In genomic region chr19:8774951-8775421, GRCm38 (mm10) we compare ENCODE assay signal across 8 mouse cellular contexts. TPM values are rescaled to one million over a fixed set of nuclear protein-coding genes. Genes with fewer than 3 reads are reported as not detected.
DNase-seq lines count a peak whose midpoint lies in the region; ATAC-seq and TF ChIP-seq lines count a peak whose summit lies in the region.

No protein-coding gene starts in this region.

- peak overlapping the region; percentile 87 for H3K4me3 ChIP-seq in heart, embryonic 11.5 days (ENCODE audit: low read depth, low read length)
- peak overlapping the region; percentile 92 for H3K4me3 ChIP-seq in E14TG2a.4 (replicated peaks; ENCODE audit: low read length)
- peak overlapping the region; percentile 74 for H3K4me3 ChIP-seq in embryonic facial prominence, embryonic 11.5 days (ENCODE audit: low read depth, low read length)
- H3K4me3 ChIP-seq in intestine, embryonic 15.5 days (replicated peaks) = peak overlapping the region; percentile 59
- peak overlapping the region; percentile 64 for H3K4me3 ChIP-seq in midbrain, embryonic 14.5 days (replicated peaks; ENCODE audit: low read depth, low read length)

- peak overlapping the region; percentile 99 for H3K27ac ChIP-seq in heart, embryonic 11.5 days (ENCODE audit: low read depth, low read length)
- peak overlapping the region; percentile 94 for H3K27ac ChIP-seq in embryonic facial prominence, embryonic 11.5 days (replicated peaks; ENCODE audit: low read depth, low read length)
- H3K27ac ChIP-seq in intestine, embryonic 15.5 days = peak overlapping the region; percentile 100
- H3K27ac ChIP-seq in midbrain, embryonic 14.5 days (replicated peaks; ENCODE audit: low read depth, low read length) = peak overlapping the region; percentile 99

- H3K4me2 ChIP-seq in heart, embryonic 11.5 days = peak overlapping the region; percentile 99
- H3K4me2 ChIP-seq in embryonic facial prominence, embryonic 11.5 days (ENCODE audit: low read depth, low read length) = peak overlapping the region; percentile 99
- H3K4me2 ChIP-seq in intestine, embryonic 15.5 days (replicated peaks) = peak overlapping the region; percentile 90
- peak overlapping the region; percentile 100 for H3K4me2 ChIP-seq in midbrain, embryonic 14.5 days (ENCODE audit: low read length)

- no peaks in the 10 kb centered on the region for H3K9me3 ChIP-seq in heart, embryonic 11.5 days (replicated peaks; ENCODE audit: control insufficient read depth, low read length)
- no peaks in the 10 kb centered on the region for H3K9me3 ChIP-seq in E14TG2a.4 (ENCODE audit: low read length)
- no peaks in the 10 kb centered on the region for H3K9me3 ChIP-seq in embryonic facial prominence, embryonic 11.5 days (replicated peaks; ENCODE audit: control insufficient read depth, low read length)
- no peaks in the 10 kb centered on the region for H3K9me3 ChIP-seq in intestine, embryonic 15.5 days
- H3K9me3 ChIP-seq in midbrain, embryonic 14.5 days (ENCODE audit: control insufficient read depth, low read length) = no peaks in the 10 kb centered on the region

- no peak for TF ChIP-seq CTCF in E14TG2a.4 (conservative IDR thresholded peaks at IDR 0.05; ENCODE audit: low read length)

- H3K4me1 ChIP-seq in heart, embryonic 11.5 days (ENCODE audit: control insufficient read depth, insufficient read depth, low read length) = peaks cover 17% of the 10 kb centered on the region
- peaks cover 54% of the 10 kb centered on the region for H3K4me1 ChIP-seq in E14TG2a.4 (replicated peaks; ENCODE audit: low read depth, low read length)
- no peaks in the 10 kb centered on the region; the same call in 1 of the 2 replicates for H3K4me1 ChIP-seq in embryonic facial prominence, embryonic 11.5 days (ENCODE audit: control insufficient read depth, insufficient read depth, low read length)
- H3K4me1 ChIP-seq in intestine, embryonic 15.5 days (replicated peaks) = peaks cover 22% of the 10 kb centered on the region
- H3K4me1 ChIP-seq in midbrain, embryonic 14.5 days (ENCODE audit: control insufficient read depth, insufficient read depth, low read length) = peaks cover 34% of the 10 kb centered on the region

- no peak for DNase-seq in heart, postnatal 10 days
- DNase-seq in embryonic facial prominence, embryonic 11.5 days (ENCODE audit: low spot score) = no peak
- no peak for DNase-seq in midbrain, embryonic 14.5 days
- no peak for DNase-seq in cerebellum, postnatal 10 days

- intact Hi-C loops in heart, postnatal 10 days (cut with DNase I) = no loop called here

- H3K9ac ChIP-seq in heart, embryonic 11.5 days (ENCODE audit: low read depth, low read length) = peak overlapping the region; percentile 96
- peak overlapping the region; percentile 96 for H3K9ac ChIP-seq in embryonic facial prominence, embryonic 11.5 days (replicated peaks; ENCODE audit: low read length)
- peak overlapping the region; percentile 84 for H3K9ac ChIP-seq in intestine, embryonic 15.5 days
- H3K9ac ChIP-seq in midbrain, embryonic 14.5 days (replicated peaks; ENCODE audit: low read length) = peak overlapping the region; percentile 78

- 6% methylated on average over 20 of the region's 20 CpGs for WGBS in heart, embryonic 11.5 days (ENCODE audit: insufficient replicate concordance)
- WGBS in embryonic facial prominence, embryonic 11.5 days = 7% methylated on average over 20 of the region's 20 CpGs
- WGBS in intestine, embryonic 15.5 days = 3% methylated on average over 20 of the region's 20 CpGs
- WGBS in midbrain, embryonic 14.5 days = 5% methylated on average over 20 of the region's 20 CpGs

- H3K27me3 ChIP-seq in heart, embryonic 11.5 days (ENCODE audit: control insufficient read depth, insufficient read depth, low read length) = no peaks in the 10 kb centered on the region
- H3K27me3 ChIP-seq in E14TG2a.4 (ENCODE audit: insufficient read depth, low read length) = no peaks in the 10 kb centered on the region
- no peaks in the 10 kb centered on the region for H3K27me3 ChIP-seq in embryonic facial prominence, embryonic 11.5 days (ENCODE audit: control insufficient read depth, insufficient read depth, low read length)
- no peaks in the 10 kb centered on the region for H3K27me3 ChIP-seq in intestine, embryonic 15.5 days (replicated peaks)
- no peaks in the 10 kb centered on the region for H3K27me3 ChIP-seq in midbrain, embryonic 14.5 days (ENCODE audit: control insufficient read depth, insufficient read depth, low read length)

- H3K36me3 ChIP-seq in heart, embryonic 11.5 days (ENCODE audit: control insufficient read depth, insufficient read depth, low read length) = peaks cover 10% of the 10 kb centered on the region; the same call in 1 of the 2 replicates
- H3K36me3 ChIP-seq in E14TG2a.4 (ENCODE audit: insufficient read depth, low read length) = peaks cover 56% of the 10 kb centered on the region
- H3K36me3 ChIP-seq in embryonic facial prominence, embryonic 11.5 days (replicated peaks; ENCODE audit: control insufficient read depth, insufficient read depth, low read depth, low read length) = no peaks in the 10 kb centered on the region; the same call in 1 of the 2 replicates
- H3K36me3 ChIP-seq in intestine, embryonic 15.5 days = no peaks in the 10 kb centered on the region
- H3K36me3 ChIP-seq in midbrain, embryonic 14.5 days (ENCODE audit: control insufficient read depth, insufficient read depth, low read length) = peaks cover 42% of the 10 kb centered on the region

- ATAC-seq in heart, embryonic 11.5 days (replicated peaks; ENCODE audit: insufficient number of reproducible peaks, low FRiP score, low TSS enrichment) = peak; percentile 4; the same call in 1 of the 2 replicates
- ATAC-seq in embryonic facial prominence, embryonic 11.5 days (replicated peaks; ENCODE audit: insufficient number of reproducible peaks, low FRiP score, low TSS enrichment, low read depth) = peak; percentile 22
- ATAC-seq in intestine, embryonic 15.5 days = peak; percentile 2; the same call in 1 of the 2 replicates
- ATAC-seq in midbrain, embryonic 14.5 days (ENCODE audit: low FRiP score, low TSS enrichment) = no peak; the same call in 1 of the 2 replicates
- ATAC-seq in erythroid progenitor cell, adult 5-6 weeks (replicated peaks; ENCODE audit: low FRiP score, poor library complexity, severe bottlenecking) = no peak

RNA-seq across cellular contexts. Expression of gene Tmem179b, which starts 0.7 kb away (rescaled TPM):
- polyA plus RNA-seq in heart, embryonic 11.5 days (2014; fragmentation: Nextera tagmentation; extraction: Ambion mirVana) = 63.9 and 69.9 TPM in 2 replicates
- 10 to 100 TPM; 13.9 to 22.5 TPM for total RNA-seq in heart, postnatal 10 days (2021)
- polyA plus RNA-seq in embryonic facial prominence, embryonic 11.5 days (2014; fragmentation: Nextera tagmentation; extraction: Ambion mirVana) = 44.8 and 51.2 TPM in 2 replicates
- polyA plus RNA-seq in intestine, embryonic 15.5 days (2015; fragmentation: Nextera tagmentation; extraction: Ambion mirVana) = 90.4 and 102 TPM in 2 replicates
- 24.8 and 32.4 TPM in 2 replicates for polyA plus RNA-seq in midbrain, embryonic 14.5 days (2014; fragmentation: Nextera tagmentation; extraction: Ambion mirVana)
- 80.7 and 134 TPM in 2 replicates for total RNA-seq in erythroid progenitor cell, adult 5-6 weeks (2015; ENCODE audit: low replicate concordance)
- 66.6 and 95.1 TPM in 2 replicates for total RNA-seq in erythroid progenitor cell, adult 5-6 weeks (2017; ENCODE audit: low replicate concordance)

RNA-seq across cellular contexts. Expression of gene Tmem223, which starts 4.2 kb away (rescaled TPM):
- polyA plus RNA-seq in heart, embryonic 11.5 days (2014; fragmentation: Nextera tagmentation; extraction: Ambion mirVana) = 146 and 150 TPM in 2 replicates
- 100 to 1,000 TPM; 115 to 133 TPM for total RNA-seq in heart, postnatal 10 days (2021)
- polyA plus RNA-seq in embryonic facial prominence, embryonic 11.5 days (2014; fragmentation: Nextera tagmentation; extraction: Ambion mirVana) = 191 and 197 TPM in 2 replicates
- 164 and 177 TPM in 2 replicates for polyA plus RNA-seq in intestine, embryonic 15.5 days (2015; fragmentation: Nextera tagmentation; extraction: Ambion mirVana)
- polyA plus RNA-seq in midbrain, embryonic 14.5 days (2014; fragmentation: Nextera tagmentation; extraction: Ambion mirVana) = 270 and 278 TPM in 2 replicates
- 25.9 and 40.7 TPM in 2 replicates for total RNA-seq in erythroid progenitor cell, adult 5-6 weeks (2015; ENCODE audit: low replicate concordance)
- total RNA-seq in erythroid progenitor cell, adult 5-6 weeks (2017; ENCODE audit: low replicate concordance) = 11.0 and 21.9 TPM in 2 replicates

RNA-seq across cellular contexts. Expression of gene Taf6l, which starts 11.2 kb away (rescaled TPM):
- 12.8 and 14.3 TPM in 2 replicates for polyA plus RNA-seq in heart, embryonic 11.5 days (2014; fragmentation: Nextera tagmentation; extraction: Ambion mirVana)
- total RNA-seq in heart, postnatal 10 days (2021) = 10 to 100 TPM in 1 of 2 experiments, 1 to 10 TPM in 1; 9.5 to 10.2 TPM
- 19.0 and 19.9 TPM in 2 replicates for polyA plus RNA-seq in embryonic facial prominence, embryonic 11.5 days (2014; fragmentation: Nextera tagmentation; extraction: Ambion mirVana)
- polyA plus RNA-seq in intestine, embryonic 15.5 days (2015; fragmentation: Nextera tagmentation; extraction: Ambion mirVana) = 25.2 and 26.9 TPM in 2 replicates
- 18.0 and 21.0 TPM in 2 replicates for polyA plus RNA-seq in midbrain, embryonic 14.5 days (2014; fragmentation: Nextera tagmentation; extraction: Ambion mirVana)
- total RNA-seq in erythroid progenitor cell, adult 5-6 weeks (2015; ENCODE audit: low replicate concordance) = 6.7 and 24.1 TPM in 2 replicates
- total RNA-seq in erythroid progenitor cell, adult 5-6 weeks (2017; ENCODE audit: low replicate concordance) = 10.5 and 10.9 TPM in 2 replicates

RNA-seq across cellular contexts. Expression of gene Nxf1, which starts 18.1 kb away (rescaled TPM):
- 126 and 138 TPM in 2 replicates for polyA plus RNA-seq in heart, embryonic 11.5 days (2014; fragmentation: Nextera tagmentation; extraction: Ambion mirVana)
- total RNA-seq in heart, postnatal 10 days (2021) = 10 to 100 TPM; 61.7 to 67.6 TPM
- 230 and 238 TPM in 2 replicates for polyA plus RNA-seq in embryonic facial prominence, embryonic 11.5 days (2014; fragmentation: Nextera tagmentation; extraction: Ambion mirVana)
- 143 and 146 TPM in 2 replicates for polyA plus RNA-seq in intestine, embryonic 15.5 days (2015; fragmentation: Nextera tagmentation; extraction: Ambion mirVana)
- 146 and 171 TPM in 2 replicates for polyA plus RNA-seq in midbrain, embryonic 14.5 days (2014; fragmentation: Nextera tagmentation; extraction: Ambion mirVana)
- total RNA-seq in erythroid progenitor cell, adult 5-6 weeks (2015; ENCODE audit: low replicate concordance) = 462 and 487 TPM in 2 replicates
- total RNA-seq in erythroid progenitor cell, adult 5-6 weeks (2017; ENCODE audit: low replicate concordance) = 79.9 and 80.3 TPM in 2 replicates

RNA-seq across cellular contexts. Expression of gene Polr2g, which starts 23.4 kb away (rescaled TPM):
- 138 and 155 TPM in 2 replicates for polyA plus RNA-seq in heart, embryonic 11.5 days (2014; fragmentation: Nextera tagmentation; extraction: Ambion mirVana)
- 10 to 100 TPM; 72.7 to 76.0 TPM for total RNA-seq in heart, postnatal 10 days (2021)
- polyA plus RNA-seq in embryonic facial prominence, embryonic 11.5 days (2014; fragmentation: Nextera tagmentation; extraction: Ambion mirVana) = 199 and 202 TPM in 2 replicates
- polyA plus RNA-seq in intestine, embryonic 15.5 days (2015; fragmentation: Nextera tagmentation; extraction: Ambion mirVana) = 137 and 147 TPM in 2 replicates
- 156 and 165 TPM in 2 replicates for polyA plus RNA-seq in midbrain, embryonic 14.5 days (2014; fragmentation: Nextera tagmentation; extraction: Ambion mirVana)
- total RNA-seq in erythroid progenitor cell, adult 5-6 weeks (2015; ENCODE audit: low replicate concordance) = 49.0 and 51.2 TPM in 2 replicates
- 16.5 and 25.8 TPM in 2 replicates for total RNA-seq in erythroid progenitor cell, adult 5-6 weeks (2017; ENCODE audit: low replicate concordance)

Comparison
In these comparisons a context has a peak if more than half of its experiments do, and no peak if none do; other contexts are left out.
1. ATAC-seq: peak in heart, embryonic 11.5 days (single experiment), embryonic facial prominence, embryonic 11.5 days (single experiment) and intestine, embryonic 15.5 days (single experiment); none in midbrain, embryonic 14.5 days (single experiment) and erythroid progenitor cell, adult 5-6 weeks (single experiment).
2. Peak in every context shown above with its lines, with median percentiles within 50 percentile points of each other: H3K27ac ChIP-seq, H3K4me2 ChIP-seq, H3K4me3 ChIP-seq and H3K9ac ChIP-seq.